Mouse (Mus musculus): ENCODE results near the gene Phf23. TPM values are rescaled to one million over a fixed set of nuclear protein-coding genes. Genes with fewer than 3 reads are reported as not detected.

Gene Phf23
- polyA plus RNA-seq, 1 experiment from 2014 or later: 43.8 TPM

DNA sequence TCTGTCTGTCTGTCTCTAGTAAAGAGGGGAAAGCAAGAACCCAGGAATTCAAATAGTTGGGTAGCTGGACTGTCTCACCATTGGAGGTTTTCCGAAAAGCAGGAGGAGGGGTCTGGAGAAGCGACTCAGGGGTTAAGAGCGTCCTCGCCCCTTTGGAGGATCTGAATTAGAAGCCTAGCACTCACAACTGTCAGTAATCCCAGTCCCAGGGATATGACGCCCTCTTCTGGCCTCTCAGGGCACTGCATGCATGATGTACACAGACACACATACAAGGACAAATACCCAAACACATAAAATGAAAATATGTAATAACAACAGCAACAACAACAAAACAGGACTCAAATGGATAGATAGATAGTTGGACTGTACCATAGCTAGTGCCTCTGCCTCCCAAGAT is 35.0 kb upstream of the Phf23 start:
- peaks cover 80% of the 10 kb centered on the region for H3K27me3 ChIP-seq (replicated peaks)
- no peak overlapping the region for H3K9ac ChIP-seq
- H3K9me3 ChIP-seq: no peaks in the 10 kb centered on the region
- peaks cover 7% of the 10 kb centered on the region for H3K4me1 ChIP-seq
- no peaks in the 10 kb centered on the region for H3K36me3 ChIP-seq
- no peak overlapping the region for H3K27ac ChIP-seq (replicated peaks)
- no peak for ATAC-seq (ENCODE audit: extremely low read depth, insufficient number of reproducible peaks, low FRiP score, low TSS enrichment)
- no peak overlapping the region for H3K4me3 ChIP-seq
- H3K4me2 ChIP-seq: no peak overlapping the region
- 32% methylated on average over 5 of the region's 5 CpGs for WGBS

DNA sequence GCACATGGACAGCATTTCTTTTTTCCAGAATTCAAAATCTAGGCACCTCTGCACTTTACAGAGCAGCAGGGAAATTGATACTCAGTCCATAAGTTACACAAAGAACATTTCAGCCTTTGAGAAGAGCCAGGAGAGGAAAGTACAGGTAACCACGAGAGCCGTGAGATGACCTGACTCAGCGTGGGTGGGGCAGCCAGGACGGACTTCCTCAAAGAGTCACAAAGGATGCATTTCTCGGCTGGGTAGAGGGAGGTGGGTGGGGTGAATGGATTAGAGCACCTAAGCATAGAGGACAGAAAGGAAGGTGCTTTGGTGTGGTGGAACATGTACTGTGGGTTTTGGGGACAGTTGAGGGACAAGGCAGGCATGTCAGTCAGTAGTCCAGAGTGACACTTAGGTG is 33.7 kb upstream of the Phf23 start:
- no peaks in the 10 kb centered on the region for H3K36me3 ChIP-seq
- H3K9ac ChIP-seq: no peak overlapping the region
- no peak for ATAC-seq (ENCODE audit: extremely low read depth, insufficient number of reproducible peaks, low FRiP score, low TSS enrichment)
- peaks cover 18% of the 10 kb centered on the region for H3K4me1 ChIP-seq
- no peak overlapping the region for H3K4me3 ChIP-seq
- no peaks in the 10 kb centered on the region for H3K9me3 ChIP-seq
- peaks cover 86% of the 10 kb centered on the region for H3K27me3 ChIP-seq (replicated peaks)
- WGBS: 35% methylated on average over 5 of the region's 5 CpGs
- no peak overlapping the region for H3K27ac ChIP-seq (replicated peaks)
- H3K4me2 ChIP-seq: no peak overlapping the region

DNA sequence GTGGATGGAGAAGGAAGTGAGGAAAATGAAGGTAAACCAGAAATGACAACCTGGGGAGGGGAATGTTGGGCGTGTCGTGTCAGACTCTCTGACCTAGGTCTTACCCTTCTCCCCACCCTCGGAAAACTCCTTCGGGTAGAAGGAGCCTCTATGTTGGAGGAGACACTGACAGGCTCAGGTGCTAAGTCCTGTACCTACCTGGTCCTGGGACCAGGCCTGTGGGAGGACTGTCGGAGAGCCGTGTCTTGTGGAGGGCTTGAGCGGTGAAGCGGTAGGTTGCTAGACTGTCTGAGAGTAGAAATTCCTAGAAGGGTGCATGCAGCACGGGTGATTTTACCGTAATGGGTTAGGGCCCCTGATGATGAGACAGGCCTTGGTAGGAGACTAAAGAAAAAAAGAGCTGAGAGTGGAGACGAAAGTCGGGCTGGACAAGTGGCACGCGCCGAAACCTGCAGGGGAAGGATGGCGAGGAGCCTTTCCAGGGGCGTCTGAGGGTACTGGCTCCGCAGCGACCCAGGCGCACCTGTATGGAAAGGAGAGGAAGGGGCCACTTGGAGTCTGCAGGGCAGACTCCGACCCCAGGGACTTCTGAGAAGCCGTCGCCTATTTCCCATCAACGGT is 30.8 kb upstream of the Phf23 start, which contains the start of gene Cldn7:
Gene Cldn7 (plus strand): TSS at position 130 of the 621 bp plus-strand sequence.
- H3K27me3 ChIP-seq (replicated peaks): peaks cover 86% of the 10 kb centered on the region
- peaks cover 21% of the 10 kb centered on the region for H3K36me3 ChIP-seq
- H3K9me3 ChIP-seq: no peaks in the 10 kb centered on the region
- WGBS: 8% methylated on average over 24 of the region's 24 CpGs
- H3K27ac ChIP-seq (replicated peaks): no peak within 1 kb of the TSS
- peak within 1 kb of the TSS; percentile 82 for H3K4me2 ChIP-seq
- peak within 1 kb of the TSS; percentile 56 for H3K4me3 ChIP-seq
- H3K4me1 ChIP-seq: peaks cover 20% of the 10 kb centered on the region
- ATAC-seq (ENCODE audit: extremely low read depth, insufficient number of reproducible peaks, low FRiP score, low TSS enrichment): no peak
- peak within 1 kb of the TSS; percentile 44; the same call in 1 of the 2 replicates for H3K9ac ChIP-seq

DNA sequence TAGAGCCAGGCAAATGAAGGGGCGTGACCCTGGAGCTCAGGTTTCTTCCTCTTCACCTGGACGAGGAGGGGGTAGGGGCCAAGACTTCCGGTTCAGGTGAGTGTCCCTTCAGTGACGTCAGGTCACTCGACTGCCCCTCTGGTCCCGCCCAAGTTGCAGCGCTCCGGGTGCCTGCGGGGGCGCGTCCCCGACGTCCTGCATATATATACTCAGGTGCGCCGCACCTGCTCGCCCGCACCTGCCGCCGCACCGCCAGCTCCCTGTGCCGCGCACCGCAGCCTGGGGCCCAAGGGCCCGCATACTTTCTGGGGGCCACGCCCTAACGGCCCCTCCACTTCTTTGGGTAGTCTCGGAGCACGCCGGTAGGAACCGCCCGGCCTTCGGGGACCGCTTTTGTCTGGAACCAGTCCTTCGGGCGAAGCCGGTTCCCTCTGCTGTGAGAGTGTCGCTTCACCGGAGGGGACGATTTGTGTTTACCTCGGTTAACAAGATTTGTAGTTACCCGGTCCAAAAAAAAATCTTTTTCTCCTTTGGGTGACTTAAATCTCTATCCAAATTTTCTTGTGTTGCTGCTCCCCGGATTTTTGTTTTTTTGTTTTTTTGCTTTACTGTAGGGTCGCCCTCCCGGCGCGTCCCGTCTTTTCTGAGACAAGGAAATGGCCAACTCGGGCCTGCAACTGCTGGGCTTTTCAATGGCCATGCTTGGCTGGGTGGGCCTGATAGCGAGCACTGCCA is 30.1 kb upstream of the Phf23 start:
- Histone ChIP-seq H3K9ac (peak overlapping the region; percentile 77), H3K27me3 (replicated peaks) (peaks cover 79% of the 10 kb centered on the region), H3K27ac (replicated peaks) (no peak overlapping the region), H3K4me1 (peaks cover 20% of the 10 kb centered on the region), H3K9me3 (no peaks in the 10 kb centered on the region), H3K4me2 (peak overlapping the region; percentile 82), H3K36me3 (peaks cover 27% of the 10 kb centered on the region), H3K4me3 (peak overlapping the region; percentile 56)
- WGBS: 3% methylated on average over 49 of the region's 49 CpGs
- ATAC-seq (ENCODE audit: extremely low read depth, insufficient number of reproducible peaks, low FRiP score, low TSS enrichment): no peak

DNA sequence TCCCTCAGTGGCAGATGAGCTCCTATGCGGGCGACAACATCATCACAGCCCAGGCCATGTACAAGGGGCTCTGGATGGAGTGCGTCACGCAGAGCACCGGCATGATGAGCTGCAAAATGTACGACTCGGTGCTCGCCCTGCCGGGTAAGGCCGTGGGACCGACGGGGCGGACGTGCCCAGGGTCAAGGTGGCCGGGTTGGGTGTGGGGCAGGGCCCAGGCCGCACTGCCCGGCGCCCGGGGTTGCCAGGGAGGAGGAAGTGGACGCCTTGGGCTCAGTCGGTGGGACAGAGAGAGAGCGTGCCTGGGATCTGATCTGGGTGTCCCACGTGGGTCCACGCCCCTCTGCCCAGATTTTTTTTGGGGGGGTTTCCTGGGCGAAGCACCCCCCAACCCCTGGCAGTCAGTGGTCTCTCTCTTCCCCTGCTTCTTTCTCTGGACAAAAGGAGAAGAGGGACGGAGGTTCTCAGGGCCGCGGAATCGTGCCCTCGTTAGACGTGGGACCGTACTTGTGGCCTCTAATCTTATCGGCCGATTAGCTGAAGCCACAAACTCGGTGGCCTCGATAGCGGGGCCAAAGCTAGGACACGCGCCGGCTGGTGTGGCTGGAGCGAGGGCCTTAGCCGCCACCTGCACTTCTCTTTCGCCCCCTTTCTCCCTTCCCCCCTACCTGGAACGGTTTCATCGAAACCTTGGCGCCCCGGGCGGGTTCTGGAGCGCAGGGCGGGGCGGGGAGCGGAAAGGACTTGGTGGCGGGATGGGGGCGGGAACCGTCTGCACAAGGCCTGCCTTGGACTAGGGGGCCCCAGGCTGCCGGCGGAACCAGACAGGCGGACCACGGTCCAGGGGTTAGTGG is 29.3 kb upstream of the Phf23 start:
- Histone ChIP-seq H3K9me3 (no peaks in the 10 kb centered on the region), H3K4me1 (peaks cover 20% of the 10 kb centered on the region), H3K27me3 (replicated peaks) (peaks cover 71% of the 10 kb centered on the region), H3K4me2 (peak overlapping the region; percentile 82), H3K27ac (replicated peaks) (no peak overlapping the region), H3K36me3 (peaks cover 33% of the 10 kb centered on the region), H3K4me3 (peak overlapping the region; percentile 56), H3K9ac (peak overlapping the region; percentile 77)
- no peak; the same call in 1 of the 2 replicates for ATAC-seq (ENCODE audit: extremely low read depth, insufficient number of reproducible peaks, low FRiP score, low TSS enrichment)
- 1% methylated on average over 57 of the region's 59 CpGs for WGBS

DNA sequence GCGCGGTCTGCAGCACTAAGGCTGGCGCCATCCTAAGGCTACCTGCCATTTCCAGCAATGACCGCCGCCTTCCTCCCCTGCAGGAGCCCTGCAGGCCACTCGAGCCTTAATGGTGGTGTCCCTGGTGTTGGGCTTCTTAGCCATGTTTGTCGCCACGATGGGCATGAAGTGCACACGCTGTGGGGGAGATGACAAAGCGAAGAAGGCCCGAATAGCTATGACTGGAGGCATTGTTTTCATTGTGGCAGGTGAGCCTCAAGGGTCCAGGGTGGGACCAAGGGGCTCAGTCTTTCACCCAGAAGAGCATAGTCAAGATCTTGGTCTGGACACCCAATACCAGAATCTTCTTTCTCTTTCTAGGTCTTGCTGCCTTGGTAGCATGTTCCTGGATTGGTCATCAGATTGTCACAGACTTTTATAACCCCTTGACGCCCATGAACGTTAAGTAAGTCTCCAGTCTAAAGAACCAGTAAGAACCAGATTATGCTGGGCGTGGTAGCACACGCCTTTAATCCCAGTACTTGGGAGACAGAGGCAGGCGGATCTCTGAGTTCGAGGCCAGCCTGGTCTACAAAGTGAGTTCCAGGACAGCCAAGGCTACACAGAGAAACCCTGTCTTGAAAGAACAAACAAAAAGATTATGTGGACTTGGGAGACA is 28.6 kb upstream of the Phf23 start:
- no peak for ATAC-seq (ENCODE audit: extremely low read depth, insufficient number of reproducible peaks, low FRiP score, low TSS enrichment)
- 39% methylated on average over 17 of the region's 17 CpGs for WGBS
- H3K4me3 ChIP-seq: peak overlapping the region; percentile 56
- no peaks in the 10 kb centered on the region for H3K9me3 ChIP-seq
- peaks cover 40% of the 10 kb centered on the region for H3K36me3 ChIP-seq
- peaks cover 20% of the 10 kb centered on the region for H3K4me1 ChIP-seq
- H3K27me3 ChIP-seq (replicated peaks): peaks cover 63% of the 10 kb centered on the region
- no peak overlapping the region for H3K27ac ChIP-seq (replicated peaks)
- peak overlapping the region; percentile 82 for H3K4me2 ChIP-seq
- H3K9ac ChIP-seq: peak overlapping the region; percentile 77

DNA sequence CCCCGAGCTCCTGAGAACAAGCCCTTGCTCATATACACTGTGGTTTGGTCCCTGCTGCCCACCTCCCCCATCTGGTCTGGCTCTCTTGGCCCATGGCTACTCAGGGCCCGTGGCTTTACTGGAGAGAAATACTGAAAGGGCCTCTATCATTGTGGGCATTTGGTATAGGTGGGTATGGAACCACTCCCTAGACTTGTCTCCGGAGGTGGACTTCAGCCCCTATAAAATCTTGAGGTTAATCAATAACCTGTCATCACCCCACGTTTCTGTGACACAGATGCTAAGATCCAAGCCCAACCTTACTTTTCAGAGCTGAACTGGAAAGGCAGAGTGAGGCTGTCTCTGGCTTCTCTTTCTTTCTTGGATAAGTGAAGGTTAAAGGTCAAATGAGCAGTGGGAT is 26.8 kb upstream of the Phf23 start:
- no peak overlapping the region for H3K4me3 ChIP-seq
- H3K9me3 ChIP-seq: no peaks in the 10 kb centered on the region
- peaks cover 58% of the 10 kb centered on the region for H3K36me3 ChIP-seq
- H3K27me3 ChIP-seq (replicated peaks): peaks cover 45% of the 10 kb centered on the region
- no peak overlapping the region for H3K27ac ChIP-seq (replicated peaks)
- no peak for ATAC-seq (ENCODE audit: extremely low read depth, insufficient number of reproducible peaks, low FRiP score, low TSS enrichment)
- WGBS: 78% methylated on average over 4 of the region's 4 CpGs
- no peak overlapping the region for H3K4me2 ChIP-seq
- H3K9ac ChIP-seq: no peak overlapping the region
- peaks cover 20% of the 10 kb centered on the region for H3K4me1 ChIP-seq

DNA sequence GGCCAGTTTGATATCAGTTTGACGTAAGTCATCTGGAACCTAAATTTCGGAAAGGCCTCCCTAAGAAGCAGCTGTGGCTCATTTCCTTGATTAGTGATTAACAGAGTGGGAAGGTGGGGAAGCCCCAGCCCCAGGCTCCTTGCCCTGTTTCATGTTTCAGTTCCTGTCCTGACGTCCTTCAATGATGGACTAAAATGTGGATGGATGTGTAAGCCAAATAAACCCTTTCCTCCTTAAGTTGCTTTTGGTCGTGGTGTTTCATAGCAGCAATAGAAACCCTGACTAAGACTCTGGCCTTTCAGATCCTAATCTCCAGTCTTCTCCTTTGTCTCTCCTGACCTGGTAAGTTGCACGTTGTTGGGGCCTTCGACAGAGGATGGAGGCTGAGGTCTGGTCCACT is 25.4 kb upstream of the Phf23 start:
- Histone ChIP-seq H3K4me2 (no peak overlapping the region), H3K27me3 (replicated peaks) (peaks cover 31% of the 10 kb centered on the region), H3K27ac (replicated peaks) (no peak overlapping the region), H3K9ac (no peak overlapping the region), H3K4me3 (no peak overlapping the region), H3K9me3 (no peaks in the 10 kb centered on the region), H3K4me1 (peaks cover 17% of the 10 kb centered on the region), H3K36me3 (peaks cover 73% of the 10 kb centered on the region)
- no peak for ATAC-seq (ENCODE audit: extremely low read depth, insufficient number of reproducible peaks, low FRiP score, low TSS enrichment)
- WGBS: 85% methylated on average over 6 of the region's 6 CpGs

DNA sequence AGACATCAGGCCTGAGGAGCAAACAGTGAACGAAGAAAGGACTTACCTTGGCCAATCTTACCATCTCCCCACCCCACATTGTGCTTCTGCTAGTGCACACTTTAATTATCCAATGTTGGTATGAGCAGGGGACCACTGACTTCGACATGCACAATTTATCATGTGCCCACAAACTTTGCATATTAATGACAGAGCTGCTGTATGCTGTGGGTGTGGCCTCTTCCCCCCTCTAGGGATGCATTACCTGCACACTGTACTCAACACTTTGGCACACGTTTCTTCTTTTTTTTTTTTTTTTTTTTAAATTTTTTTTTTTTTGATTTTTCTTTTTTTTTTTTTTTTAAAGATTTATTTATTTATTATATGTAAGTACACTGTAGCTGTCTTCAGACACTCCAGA is 24.8 kb upstream of the Phf23 start:
- peaks cover 13% of the 10 kb centered on the region for H3K4me1 ChIP-seq
- no peak overlapping the region for H3K4me3 ChIP-seq
- WGBS: 85% methylated on average over 3 of the region's 3 CpGs
- H3K4me2 ChIP-seq: no peak overlapping the region
- H3K27me3 ChIP-seq (replicated peaks): peaks cover 25% of the 10 kb centered on the region
- no peaks in the 10 kb centered on the region for H3K9me3 ChIP-seq
- no peak overlapping the region for H3K9ac ChIP-seq
- H3K36me3 ChIP-seq: peaks cover 78% of the 10 kb centered on the region
- H3K27ac ChIP-seq (replicated peaks): no peak overlapping the region
- no peak for ATAC-seq (ENCODE audit: extremely low read depth, insufficient number of reproducible peaks, low FRiP score, low TSS enrichment)

DNA sequence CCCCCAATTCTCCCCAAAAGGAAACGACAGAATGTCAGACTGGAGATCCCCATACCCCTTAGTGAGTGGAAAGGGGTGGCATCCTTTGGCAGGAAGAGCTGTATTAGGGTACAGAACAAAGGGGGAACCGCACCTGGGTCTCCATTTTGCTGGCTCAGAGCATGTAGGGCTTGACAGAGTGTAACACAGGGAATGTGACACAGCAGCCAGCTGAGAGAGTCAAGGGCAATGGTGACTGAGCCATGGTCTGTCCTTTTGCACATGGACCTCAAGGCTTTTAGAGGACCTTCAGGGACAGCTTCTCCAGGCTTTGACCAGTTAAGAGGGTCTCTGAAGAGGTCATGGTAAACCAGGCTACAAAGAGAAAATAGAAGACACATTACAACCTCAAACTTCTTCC is 20.7 kb upstream of the Phf23 start:
- H3K27ac ChIP-seq (replicated peaks): no peak overlapping the region
- H3K9me3 ChIP-seq: no peaks in the 10 kb centered on the region
- peaks cover 88% of the 10 kb centered on the region for H3K36me3 ChIP-seq
- H3K9ac ChIP-seq: no peak overlapping the region
- ATAC-seq (ENCODE audit: extremely low read depth, insufficient number of reproducible peaks, low FRiP score, low TSS enrichment): no peak
- no peak overlapping the region for H3K4me3 ChIP-seq
- 93% methylated on average over 2 of the region's 2 CpGs for WGBS
- H3K4me1 ChIP-seq: peaks cover 10% of the 10 kb centered on the region
- no peaks in the 10 kb centered on the region for H3K27me3 ChIP-seq (replicated peaks)
- H3K4me2 ChIP-seq: no peak overlapping the region

DNA sequence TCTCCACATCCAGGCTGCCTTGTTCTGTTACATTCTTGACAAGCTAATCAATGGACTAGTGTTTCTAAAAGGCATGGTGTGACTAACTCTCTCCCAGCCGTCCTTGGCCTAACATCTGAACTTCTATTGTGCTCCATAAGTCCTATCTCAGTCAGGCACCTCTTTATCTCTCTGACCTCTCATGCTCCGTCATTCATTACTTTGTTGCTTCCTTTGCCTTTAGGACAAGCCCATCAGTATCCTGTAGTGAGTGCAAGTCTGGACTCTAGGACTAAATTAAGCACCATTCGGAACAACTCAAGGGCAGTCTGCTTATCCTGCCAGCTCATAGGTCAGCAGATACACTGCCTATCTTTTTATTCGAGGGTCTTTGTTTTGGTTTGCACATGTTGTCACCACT is 19.3 kb upstream of the Phf23 start:
- Histone ChIP-seq H3K9me3 (no peaks in the 10 kb centered on the region), H3K27me3 (replicated peaks) (no peaks in the 10 kb centered on the region), H3K9ac (no peak overlapping the region), H3K36me3 (peaks cover 76% of the 10 kb centered on the region), H3K4me1 (peaks cover 10% of the 10 kb centered on the region), H3K27ac (replicated peaks) (no peak overlapping the region), H3K4me2 (no peak overlapping the region), H3K4me3 (no peak overlapping the region)
- ATAC-seq (ENCODE audit: extremely low read depth, insufficient number of reproducible peaks, low FRiP score, low TSS enrichment): no peak
- WGBS: 42% methylated on average over 4 of the region's 4 CpGs
